Mouse (Mus musculus): ENCODE results near the gene Sf1. TPM values are rescaled to one million over a fixed set of nuclear protein-coding genes. Genes with fewer than 3 reads are reported as not detected.
A peak's percentile ranks its signal among the peaks of the same experiment; 100 is the strongest.

Gene Sf1
- polyA plus RNA-seq, 1 experiment, result 355 TPM

GRCm38 (mm10) chr19:6385821-6386220 lies 22.3 kb downstream of the Sf1 start:
- Histone ChIP-seq H3K9me3 (replicated peaks; ENCODE audit: control insufficient read depth, insufficient read depth, low read length, poor library complexity, severe bottlenecking) (no peaks in the 10 kb centered on the region), H3K4me1 (ENCODE audit: control insufficient read depth, insufficient read depth, low read length) (peaks cover 3% of the 10 kb centered on the region), H3K27me3 (ENCODE audit: control insufficient read depth, insufficient read depth, low read length, poor library complexity, severe bottlenecking) (no peaks in the 10 kb centered on the region), H3K4me3 (ENCODE audit: low read depth, low read length) (no peak overlapping the region), H3K27ac (ENCODE audit: insufficient read depth, low read length) (no peak overlapping the region), H3K9ac (ENCODE audit: low read depth, poor library complexity, severe bottlenecking) (no peak overlapping the region), H3K36me3 (ENCODE audit: control insufficient read depth, insufficient read depth, low read length, poor library complexity, severe bottlenecking) (no peaks in the 10 kb centered on the region)
- TF ChIP-seq EP300 (IDR thresholded peaks at IDR 0.05; ENCODE audit: insufficient read depth, low read depth, low read length) (no peak), POLR2A (IDR thresholded peaks at IDR 0.05; ENCODE audit: insufficient read depth, low read length) (no peak), CTCF (IDR thresholded peaks at IDR 0.05; ENCODE audit: low read depth, low read length) (no peak)

- no peaks in the 10 kb centered on the region for H3K9me3 ChIP-seq (replicated peaks; ENCODE audit: control insufficient read depth, insufficient read depth, low read length, poor library complexity, severe bottlenecking)
- TF ChIP-seq CTCF (IDR thresholded peaks at IDR 0.05; ENCODE audit: low read depth, low read length), result no peak
- TF ChIP-seq POLR2A (IDR thresholded peaks at IDR 0.05; ENCODE audit: insufficient read depth, low read length), result no peak
- TF ChIP-seq EP300 (IDR thresholded peaks at IDR 0.05; ENCODE audit: insufficient read depth, low read depth, low read length), result no peak
- no peak overlapping the region for H3K9ac ChIP-seq (ENCODE audit: low read depth, poor library complexity, severe bottlenecking)
- peaks cover 3% of the 10 kb centered on the region for H3K4me1 ChIP-seq (ENCODE audit: control insufficient read depth, insufficient read depth, low read length)
- H3K36me3 ChIP-seq (ENCODE audit: control insufficient read depth, insufficient read depth, low read length, poor library complexity, severe bottlenecking), result no peaks in the 10 kb centered on the region
- H3K4me3 ChIP-seq (ENCODE audit: low read depth, low read length), result no peak overlapping the region
- H3K27me3 ChIP-seq (ENCODE audit: control insufficient read depth, insufficient read depth, low read length, poor library complexity, severe bottlenecking), result no peaks in the 10 kb centered on the region
- H3K27ac ChIP-seq (ENCODE audit: insufficient read depth, low read length), result no peak overlapping the region
These were observed 22.7 kb downstream of the Sf1 start for GRCm38 (mm10) chr19:6386234-6386633.

GRCm38 (mm10) chr19:6388006-6388405 lies 24.5 kb downstream of the Sf1 start:
- Histone ChIP-seq H3K9ac (ENCODE audit: low read depth, poor library complexity, severe bottlenecking) (no peak overlapping the region), H3K9me3 (replicated peaks; ENCODE audit: control insufficient read depth, insufficient read depth, low read length, poor library complexity, severe bottlenecking) (no peaks in the 10 kb centered on the region), H3K27me3 (ENCODE audit: control insufficient read depth, insufficient read depth, low read length, poor library complexity, severe bottlenecking) (no peaks in the 10 kb centered on the region), H3K27ac (ENCODE audit: insufficient read depth, low read length) (no peak overlapping the region), H3K4me1 (ENCODE audit: control insufficient read depth, insufficient read depth, low read length) (peaks cover 3% of the 10 kb centered on the region), H3K4me3 (ENCODE audit: low read depth, low read length) (no peak overlapping the region), H3K36me3 (ENCODE audit: control insufficient read depth, insufficient read depth, low read length, poor library complexity, severe bottlenecking) (no peaks in the 10 kb centered on the region)
- TF ChIP-seq POLR2A (IDR thresholded peaks at IDR 0.05; ENCODE audit: insufficient read depth, low read length) (no peak), CTCF (IDR thresholded peaks at IDR 0.05; ENCODE audit: low read depth, low read length) (peak; percentile 2), EP300 (IDR thresholded peaks at IDR 0.05; ENCODE audit: insufficient read depth, low read depth, low read length) (no peak)

GRCm38 (mm10) chr19:6389803-6390202 lies 26.3 kb downstream of the Sf1 start:
- H3K27me3 ChIP-seq (ENCODE audit: control insufficient read depth, insufficient read depth, low read length, poor library complexity, severe bottlenecking), result no peaks in the 10 kb centered on the region
- H3K4me3 ChIP-seq (ENCODE audit: low read depth, low read length), result peak overlapping the region; percentile 72
- TF ChIP-seq CTCF (IDR thresholded peaks at IDR 0.05; ENCODE audit: low read depth, low read length) (no peak), EP300 (IDR thresholded peaks at IDR 0.05; ENCODE audit: insufficient read depth, low read depth, low read length) (peak; percentile 55; the same call in 1 of the 2 replicates), POLR2A (IDR thresholded peaks at IDR 0.05; ENCODE audit: insufficient read depth, low read length) (peak; percentile 75)
- no peaks in the 10 kb centered on the region for H3K9me3 ChIP-seq (replicated peaks; ENCODE audit: control insufficient read depth, insufficient read depth, low read length, poor library complexity, severe bottlenecking)
- H3K36me3 ChIP-seq (ENCODE audit: control insufficient read depth, insufficient read depth, low read length, poor library complexity, severe bottlenecking), result no peaks in the 10 kb centered on the region
- peaks cover 3% of the 10 kb centered on the region for H3K4me1 ChIP-seq (ENCODE audit: control insufficient read depth, insufficient read depth, low read length)
- H3K9ac ChIP-seq (ENCODE audit: low read depth, poor library complexity, severe bottlenecking), result peak overlapping the region; percentile 24; the same call in 1 of the 2 replicates
- 0 out of 2 replicates have a peak overlapping the region, but pooled peaks have one; percentile 7 for H3K27ac ChIP-seq (ENCODE audit: insufficient read depth, low read length)

GRCm38 (mm10) chr19:6390251-6390650 lies 26.8 kb downstream of the Sf1 start:
- no peaks in the 10 kb centered on the region for H3K27me3 ChIP-seq (ENCODE audit: control insufficient read depth, insufficient read depth, low read length, poor library complexity, severe bottlenecking)
- H3K4me1 ChIP-seq (ENCODE audit: control insufficient read depth, insufficient read depth, low read length), result peaks cover 3% of the 10 kb centered on the region
- H3K9me3 ChIP-seq (replicated peaks; ENCODE audit: control insufficient read depth, insufficient read depth, low read length, poor library complexity, severe bottlenecking), result no peaks in the 10 kb centered on the region
- TF ChIP-seq EP300 (IDR thresholded peaks at IDR 0.05; ENCODE audit: insufficient read depth, low read depth, low read length), result no peak
- TF ChIP-seq POLR2A (IDR thresholded peaks at IDR 0.05; ENCODE audit: insufficient read depth, low read length), result no peak
- TF ChIP-seq CTCF (IDR thresholded peaks at IDR 0.05; ENCODE audit: low read depth, low read length), result no peak
- 0 out of 2 replicates have a peak overlapping the region, but pooled peaks have one; percentile 7 for H3K27ac ChIP-seq (ENCODE audit: insufficient read depth, low read length)
- H3K9ac ChIP-seq (ENCODE audit: low read depth, poor library complexity, severe bottlenecking), result no peak overlapping the region
- H3K4me3 ChIP-seq (ENCODE audit: low read depth, low read length), result no peak overlapping the region
- H3K36me3 ChIP-seq (ENCODE audit: control insufficient read depth, insufficient read depth, low read length, poor library complexity, severe bottlenecking), result no peaks in the 10 kb centered on the region

GRCm38 (mm10) chr19:6392743-6393393 lies 29.4 kb downstream of the Sf1 start:
- Histone ChIP-seq H3K9me3 (replicated peaks; ENCODE audit: control insufficient read depth, insufficient read depth, low read length, poor library complexity, severe bottlenecking) (no peaks in the 10 kb centered on the region), H3K36me3 (ENCODE audit: control insufficient read depth, insufficient read depth, low read length, poor library complexity, severe bottlenecking) (no peaks in the 10 kb centered on the region), H3K4me3 (ENCODE audit: low read depth, low read length) (no peak overlapping the region), H3K27ac (ENCODE audit: insufficient read depth, low read length) (no peak overlapping the region), H3K4me1 (ENCODE audit: control insufficient read depth, insufficient read depth, low read length) (peaks cover 3% of the 10 kb centered on the region), H3K27me3 (ENCODE audit: control insufficient read depth, insufficient read depth, low read length, poor library complexity, severe bottlenecking) (no peaks in the 10 kb centered on the region), H3K9ac (ENCODE audit: low read depth, poor library complexity, severe bottlenecking) (no peak overlapping the region)
- peak; percentile 64 for TF ChIP-seq CTCF (IDR thresholded peaks at IDR 0.05; ENCODE audit: low read depth, low read length)
- no peak for TF ChIP-seq EP300 (IDR thresholded peaks at IDR 0.05; ENCODE audit: insufficient read depth, low read depth, low read length)
- TF ChIP-seq POLR2A (IDR thresholded peaks at IDR 0.05; ENCODE audit: insufficient read depth, low read length), result no peak
